Mouse (Mus musculus): ENCODE data around the gene Odr4. TPM values are rescaled to one million over a fixed set of nuclear protein-coding genes. Genes with fewer than 3 reads are reported as not detected.

Odr4 gene
- polyA plus RNA-seq, 1 experiment from 2014 or later: 43.9 TPM

GRCm38 (mm10) chr1:150372895-150373294, 20.0 kb downstream of the Odr4 start:
- no peak overlapping the region for H3K9ac ChIP-seq (replicated peaks; ENCODE audit: low read depth, low read length)
- ATAC-seq (ENCODE audit: low read depth): no peak
- H3K4me3 ChIP-seq (ENCODE audit: low read depth, low read length): no peak overlapping the region
- no peaks in the 10 kb centered on the region for H3K27me3 ChIP-seq (ENCODE audit: control insufficient read depth, insufficient read depth, low read length)
- 94% methylated on average over 3 of the region's 3 CpGs for WGBS
- H3K27ac ChIP-seq (ENCODE audit: low read depth, low read length): no peak overlapping the region
- no peaks in the 10 kb centered on the region for H3K9me3 ChIP-seq (ENCODE audit: control insufficient read depth, low read length)
- H3K36me3 ChIP-seq (ENCODE audit: control insufficient read depth, insufficient read depth, low read length): no peaks in the 10 kb centered on the region
- no peaks in the 10 kb centered on the region for H3K4me1 ChIP-seq (ENCODE audit: control insufficient read depth, insufficient read depth, low read length)
- no peak overlapping the region for H3K4me2 ChIP-seq (ENCODE audit: low read depth, low read length)

DNA sequence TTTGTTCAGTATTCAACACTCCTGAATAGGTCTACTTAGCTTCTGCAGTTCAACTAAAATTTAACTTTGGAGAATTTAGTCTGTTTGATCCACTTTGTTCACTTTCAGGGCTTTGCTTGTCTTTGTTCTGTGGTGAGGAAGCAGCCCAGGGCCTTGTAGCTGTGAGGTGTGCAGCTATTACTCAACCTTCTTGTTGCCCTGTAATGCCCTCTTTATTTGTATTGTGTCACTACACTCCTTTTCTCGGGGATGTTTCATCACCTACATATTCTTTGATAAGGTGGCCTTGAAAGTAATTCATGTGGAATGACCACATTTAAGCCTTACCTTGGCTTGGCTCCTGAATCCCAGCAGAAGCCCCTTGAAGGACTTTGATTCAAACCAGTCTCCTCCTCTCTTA, 32.0 kb downstream of the Odr4 start:
- H3K36me3 ChIP-seq (ENCODE audit: control insufficient read depth, insufficient read depth, low read length): peaks cover 5% of the 10 kb centered on the region
- H3K4me3 ChIP-seq (ENCODE audit: low read depth, low read length): no peak overlapping the region
- H3K9me3 ChIP-seq (ENCODE audit: control insufficient read depth, low read length): no peaks in the 10 kb centered on the region
- WGBS: 96% methylated on average over 1 of the region's 1 CpGs
- no peaks in the 10 kb centered on the region for H3K27me3 ChIP-seq (ENCODE audit: control insufficient read depth, insufficient read depth, low read length)
- ATAC-seq (ENCODE audit: low read depth): no peak
- no peak overlapping the region for H3K27ac ChIP-seq (ENCODE audit: low read depth, low read length)
- no peak overlapping the region for H3K9ac ChIP-seq (replicated peaks; ENCODE audit: low read depth, low read length)
- H3K4me2 ChIP-seq (ENCODE audit: low read depth, low read length): no peak overlapping the region
- no peaks in the 10 kb centered on the region for H3K4me1 ChIP-seq (ENCODE audit: control insufficient read depth, insufficient read depth, low read length)

DNA sequence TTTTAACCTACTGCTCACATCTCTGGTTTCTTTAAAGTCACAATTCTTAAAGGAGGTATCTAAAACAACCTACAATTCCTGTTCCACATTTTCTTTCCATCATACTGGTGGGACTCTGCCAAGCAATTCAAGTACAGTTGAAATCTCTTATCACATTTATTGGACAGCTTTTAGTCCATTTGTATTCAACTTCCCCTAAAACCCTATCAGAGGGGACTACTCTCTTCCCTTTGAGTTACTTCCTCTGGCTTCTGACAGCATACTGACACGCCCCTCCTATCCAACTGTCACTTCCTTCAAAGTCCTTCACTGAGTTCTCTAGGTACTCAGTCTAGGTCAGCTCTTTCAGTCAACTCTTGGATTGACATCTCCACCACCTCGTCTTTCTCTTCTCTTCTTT, 57.8 kb downstream of the Odr4 start:
- 71% methylated on average over 2 of the region's 2 CpGs for WGBS

GRCm38 (mm10) chr1:150319205-150319604, 73.7 kb downstream of the Odr4 start, which contains the start of gene Pdc:
Gene Pdc, plus strand, starts transcription at chr1:150319417.
- H3K9me3 ChIP-seq (ENCODE audit: control insufficient read depth, low read length): no peaks in the 10 kb centered on the region
- H3K9ac ChIP-seq (replicated peaks; ENCODE audit: low read depth, low read length): no peak within 1 kb of the TSS
- WGBS: 93% methylated on average over 1 of the region's 1 CpGs
- H3K4me3 ChIP-seq (ENCODE audit: low read depth, low read length): no peak within 1 kb of the TSS
- H3K27ac ChIP-seq (ENCODE audit: low read depth, low read length): no peak within 1 kb of the TSS
- ATAC-seq (ENCODE audit: low read depth): no peak
- H3K4me2 ChIP-seq (ENCODE audit: low read depth, low read length): no peak within 1 kb of the TSS
- H3K4me1 ChIP-seq (ENCODE audit: control insufficient read depth, insufficient read depth, low read length): no peaks in the 10 kb centered on the region
- H3K27me3 ChIP-seq (ENCODE audit: control insufficient read depth, insufficient read depth, low read length): no peaks in the 10 kb centered on the region
- no peaks in the 10 kb centered on the region for H3K36me3 ChIP-seq (ENCODE audit: control insufficient read depth, insufficient read depth, low read length)

More for the DNA sequence above, 57.8 kb downstream of the Odr4 start:
- no peaks in the 10 kb centered on the region for H3K9me3 ChIP-seq (ENCODE audit: control insufficient read depth, low read length)
- no peaks in the 10 kb centered on the region for H3K4me1 ChIP-seq (ENCODE audit: control insufficient read depth, insufficient read depth, low read length)
- H3K27me3 ChIP-seq (ENCODE audit: control insufficient read depth, insufficient read depth, low read length): no peaks in the 10 kb centered on the region
- H3K9ac ChIP-seq (replicated peaks; ENCODE audit: low read depth, low read length): no peak overlapping the region
- no peak overlapping the region for H3K4me3 ChIP-seq (ENCODE audit: low read depth, low read length)
- no peak for ATAC-seq (ENCODE audit: low read depth)
- H3K27ac ChIP-seq (ENCODE audit: low read depth, low read length): no peak overlapping the region
- H3K36me3 ChIP-seq (ENCODE audit: control insufficient read depth, insufficient read depth, low read length): no peaks in the 10 kb centered on the region
- H3K4me2 ChIP-seq (ENCODE audit: low read depth, low read length): no peak overlapping the region

Other genes with a start within 250 kb of the Odr4 start
- gene Pdc, start 73.7 kb downstream of the Odr4 start, polyA plus RNA-seq (2014; fragmentation: Nextera tagmentation; extraction: Ambion mirVana): not detected in 2 replicates
- 139 and 140 TPM in 2 replicates for gene Tpr, start 242 bp downstream of the Odr4 start, polyA plus RNA-seq (2014; fragmentation: Nextera tagmentation; extraction: Ambion mirVana)
- gene Prg4, start 73.1 kb upstream of the Odr4 start, polyA plus RNA-seq (2014; fragmentation: Nextera tagmentation; extraction: Ambion mirVana): 0.51 and 0.91 TPM in 2 replicates

All from neural tube, embryonic 14.5 days (tissue).